15 mouse cellular contexts compared by ENCODE assay signal in the genomic region with DNA sequence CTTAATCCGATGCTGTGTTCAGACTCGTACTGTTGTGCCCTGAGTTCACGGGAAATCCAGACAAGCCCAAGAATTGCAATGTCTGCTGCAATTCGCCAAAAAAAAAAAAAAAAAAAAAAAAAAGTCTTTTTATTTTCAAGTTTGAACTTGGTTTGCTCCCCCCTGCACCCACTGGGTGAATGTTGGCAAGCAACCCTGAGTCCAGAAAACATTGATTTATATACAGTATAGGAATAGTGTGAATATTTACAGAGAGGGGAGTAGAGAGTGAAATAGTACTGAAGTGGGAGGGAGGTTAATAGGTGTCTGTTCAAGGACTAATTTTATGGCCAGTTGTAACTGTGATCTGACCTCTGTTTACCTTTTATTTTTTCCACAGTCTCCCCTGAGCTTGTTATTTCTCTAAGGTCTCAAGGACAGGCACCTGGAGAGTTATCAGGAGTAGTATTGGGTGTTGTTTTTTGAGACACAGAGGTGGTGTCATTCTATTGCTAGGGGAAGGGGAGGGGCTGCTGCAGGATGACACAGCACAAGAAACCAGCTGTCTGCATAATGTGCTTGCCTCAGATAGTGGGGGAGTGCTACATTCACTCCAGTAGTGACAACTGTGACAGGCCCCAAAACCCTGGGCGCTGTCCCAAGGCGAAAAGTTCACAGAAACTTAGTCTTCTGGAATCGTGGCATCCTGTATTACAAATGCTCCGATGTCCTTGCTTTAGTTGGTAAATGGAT.
DNase-seq lines count a peak whose midpoint lies in the region; TF ChIP-seq lines count a peak whose summit lies in the region.
"Had no signal": no experiment of that assay in that cellular context is flagged by ENCODE, and none has a peak within 500 bp of the region (broad histone marks: within the 10 kb centered on the region; RNA-seq: fewer than 3 reads in every experiment).

No protein-coding gene starts in this region.

- no peak for TF ChIP-seq POLR2A in kidney, adult 2 months (IDR thresholded peaks at IDR 0.05; ENCODE audit: low read depth, low read length)

- peak; percentile 79 for DNase-seq in heart, embryonic 10.5 days (ENCODE audit: low spot score)
- no peak for DNase-seq in heart, adult 11 months
- DNase-seq in kidney, postnatal 4 days = peak; percentile 5 to 30
- DNase-seq in kidney, adult 2 months = no peak
- peak; percentile 30 for DNase-seq in gonadal fat pad, adult 2 months (ENCODE audit: low read depth)
- DNase-seq in yolk sac, embryonic 10.5 days (ENCODE audit: low spot score) = peak; percentile 13
- no peak for DNase-seq in T-cell, adult 2 months (ENCODE audit: low spot score)
- no peak for DNase-seq in spleen, postnatal 10 days (ENCODE audit: low spot score in 2 of 2)
- DNase-seq: adrenal gland, adult 8-10 months; cerebellum, postnatal 25 days; kidney, adult 8-10 months; lung, postnatal 4 days; retina, postnatal 1 day; thymus, adult 2 months had no signal

- no peak overlapping the region for H3K4me3 ChIP-seq in heart, embryonic 10.5 days
- H3K4me3 ChIP-seq in kidney, adult 2 months (ENCODE audit: insufficient read depth, low read depth, low read length) = no peak overlapping the region

- H3K27me3 ChIP-seq in heart, embryonic 10.5 days (ENCODE audit: insufficient read depth, poor library complexity, severe bottlenecking) = no peaks in the 10 kb centered on the region
- H3K27me3 ChIP-seq in kidney, adult 2 months (replicated peaks; ENCODE audit: control insufficient read depth, insufficient read depth, low read length) = no peaks in the 10 kb centered on the region

- TF ChIP-seq CTCF in kidney, adult 2 months (conservative IDR thresholded peaks at IDR 0.05; ENCODE audit: insufficient read depth, insufficient read length, low read depth, low read length) = no peak

- no peaks in the 10 kb centered on the region for H3K9me3 ChIP-seq in heart, embryonic 10.5 days

- 81% methylated on average over 8 of the region's 8 CpGs for WGBS in heart, embryonic 10.5 days
- WGBS in kidney, adult 2 months = 46% methylated on average over 8 of the region's 8 CpGs

- no peak overlapping the region for H3K27ac ChIP-seq in heart, embryonic 10.5 days
- H3K27ac ChIP-seq in kidney, adult 2 months (ENCODE audit: insufficient read depth, low read depth, low read length) = no peak overlapping the region
- H3K27ac ChIP-seq: hindbrain, embryonic 14.5 days had no signal

- H3K4me1 ChIP-seq in heart, embryonic 10.5 days = no peaks in the 10 kb centered on the region
- H3K4me1 ChIP-seq in kidney, adult 2 months (ENCODE audit: control insufficient read depth, insufficient read depth, low read length) = no peaks in the 10 kb centered on the region

- no peaks in the 10 kb centered on the region for H3K36me3 ChIP-seq in heart, embryonic 10.5 days
- H3K36me3 ChIP-seq in kidney, adult 2 months (ENCODE audit: control insufficient read depth, insufficient read depth, low read length) = no peaks in the 10 kb centered on the region

Comparison
In these comparisons a context has a peak if more than half of its experiments do, and no peak if none do; other contexts are left out.
1. DNase-seq: peak in heart, embryonic 10.5 days (single experiment), kidney, postnatal 4 days (2 of 2), gonadal fat pad, adult 2 months (single experiment) and yolk sac, embryonic 10.5 days (single experiment); none in heart, adult 11 months (single experiment), kidney, adult 2 months (single experiment), T-cell, adult 2 months (single experiment) and spleen, postnatal 10 days (0 of 2).